Mouse (Mus musculus) thymus, adult 2 months (tissue): Measurements from ENCODE around the gene Tyw3. TPM values are rescaled to one million over a fixed set of nuclear protein-coding genes. Genes with fewer than 3 reads are reported as not detected.

Experiments
- DNase-seq: peaks from one replicate; pipeline ENCODE4 v3.0.0; 2021
- H3K27ac ChIP-seq: fragments of 200-500 bp; 2 replicates; pipeline ENCODE4 v1.5.1; 2012; ENCODE audit warnings: low read length, control low read depth; ENCODE audit not compliant: control insufficient read depth, insufficient read depth
- H3K27me3 ChIP-seq: fragments of 200-500 bp; 2 replicates; pipeline ENCODE4 v1.6.1; 2012; ENCODE audit warnings: mild to moderate bottlenecking, low read length, moderate library complexity, mixed read lengths; ENCODE audit not compliant: control insufficient read depth, insufficient read depth
- H3K36me3 ChIP-seq: fragments of 200-500 bp; 2 replicates; pipeline ENCODE4 v1.6.1; 2012; ENCODE audit warnings: mild to moderate bottlenecking, low read length, moderate library complexity; ENCODE audit not compliant: control insufficient read depth, insufficient read depth
- H3K4me1 ChIP-seq: fragments of 200-500 bp; replicated peaks from 2 replicates; pipeline ENCODE4 v1.6.1; 2012; ENCODE audit warnings: low read length; ENCODE audit not compliant: control insufficient read depth, insufficient read depth
- H3K4me3 ChIP-seq: fragments of 200-500 bp; 2 replicates; pipeline ENCODE4 v1.5.1; 2012; ENCODE audit warnings: mild to moderate bottlenecking, low read length, control low read depth, moderate library complexity; ENCODE audit not compliant: control insufficient read depth, insufficient read depth
- CTCF ChIP-seq: fragments of 200-500 bp; IDR thresholded peaks from 2 replicates; pipeline ENCODE4 v1.5.1; 2012; ENCODE audit warnings: mild to moderate bottlenecking, control low read depth, low read length, moderate library complexity, borderline replicate concordance; ENCODE audit not compliant: control insufficient read depth, poor library complexity, insufficient read depth; ENCODE audit errors: extremely low read depth
- POLR2A ChIP-seq: fragments of 200-500 bp; IDR thresholded peaks from 2 replicates; pipeline ENCODE4 v1.6.1; 2012; ENCODE audit warnings: mild to moderate bottlenecking, low read length, control low read depth, moderate library complexity; ENCODE audit not compliant: control insufficient read depth, poor library complexity, insufficient read depth; ENCODE audit errors: extremely low read depth
- WGBS: fragments of 180-500 bp; shearing (Covaris S2); methylation state at CpG from one replicate; pipeline ENCODE4 v1.1.7; 2018; 5-methylcytosine and 5-hydroxymethylcytosine counted together
- polyA plus RNA-seq: library from polyadenylated mRNA; depleted of rRNA; stranded (reverse); fragments of >200 nt; gene quantifications from 2 replicates; pipeline ENCODE4 v1.2.3, GENCODE M21; 2012

The Tyw3 gene
- polyA plus RNA-seq, 1 experiment: 11.2 TPM

GRCm38 (mm10) chr3:154593596-154593995, 3.3 kb downstream of the Tyw3 start:
- no peaks in the 10 kb centered on the region for H3K27me3 ChIP-seq
- no peak overlapping the region for H3K27ac ChIP-seq
- DNase-seq: no peak
- TF ChIP-seq CTCF (no peak), POLR2A (no peak)
- WGBS: 95% methylated on average over 6 of the region's 6 CpGs
- no peak overlapping the region for H3K4me3 ChIP-seq
- H3K4me1 ChIP-seq: peaks cover 8% of the 10 kb centered on the region
- H3K36me3 ChIP-seq: no peaks in the 10 kb centered on the region

GRCm38 (mm10) chr3:154591621-154592020, 5.3 kb downstream of the Tyw3 start:
- Histone ChIP-seq H3K4me1 (peaks cover 3% of the 10 kb centered on the region; the same call in 1 of the 2 replicates), H3K4me3 (no peak overlapping the region), H3K27ac (no peak overlapping the region), H3K36me3 (no peaks in the 10 kb centered on the region), H3K27me3 (no peaks in the 10 kb centered on the region)
- no peak for TF ChIP-seq POLR2A
- no peak for TF ChIP-seq CTCF
- 73% methylated on average over 3 of the region's 3 CpGs for WGBS
- DNase-seq: no peak

GRCm38 (mm10) chr3:154590971-154591370, 5.9 kb downstream of the Tyw3 start:
- TF ChIP-seq CTCF (no peak), POLR2A (no peak)
- DNase-seq: no peak
- Histone ChIP-seq H3K27me3 (no peaks in the 10 kb centered on the region), H3K4me1 (no peaks in the 10 kb centered on the region), H3K36me3 (peaks cover under 1% of the 10 kb centered on the region; the same call in 1 of the 2 replicates), H3K4me3 (no peak overlapping the region), H3K27ac (no peak overlapping the region)
- WGBS: 97% methylated on average over 5 of the region's 5 CpGs

GRCm38 (mm10) chr3:154584351-154584750, 12.6 kb downstream of the Tyw3 start:
- no peak overlapping the region for H3K27ac ChIP-seq
- TF ChIP-seq POLR2A (no peak), CTCF (no peak)
- H3K27me3 ChIP-seq: no peaks in the 10 kb centered on the region
- H3K4me3 ChIP-seq: no peak overlapping the region
- 95% methylated on average over 8 of the region's 8 CpGs for WGBS
- H3K4me1 ChIP-seq: no peaks in the 10 kb centered on the region
- peaks cover 3% of the 10 kb centered on the region; the same call in 1 of the 2 replicates for H3K36me3 ChIP-seq
- no peak for DNase-seq

- Histone ChIP-seq H3K27ac (no peak overlapping the region), H3K27me3 (no peaks in the 10 kb centered on the region), H3K36me3 (no peaks in the 10 kb centered on the region), H3K4me1 (no peaks in the 10 kb centered on the region), H3K4me3 (no peak overlapping the region)
- TF ChIP-seq POLR2A (no peak), CTCF (no peak)
- 94% methylated on average over 8 of the region's 8 CpGs for WGBS
- DNase-seq: no peak
Measured at GRCm38 (mm10) chr3:154577895-154578294, 19.0 kb downstream of the Tyw3 start.

GRCm38 (mm10) chr3:154573666-154574065, 23.2 kb downstream of the Tyw3 start:
- Histone ChIP-seq H3K27me3 (peaks cover 3% of the 10 kb centered on the region), H3K4me1 (no peaks in the 10 kb centered on the region), H3K27ac (no peak overlapping the region), H3K4me3 (no peak overlapping the region), H3K36me3 (no peaks in the 10 kb centered on the region)
- WGBS: 66% methylated on average over 6 of the region's 6 CpGs
- TF ChIP-seq POLR2A (no peak), CTCF (no peak)
- no peak for DNase-seq

GRCm38 (mm10) chr3:154572341-154572972, 24.4 kb downstream of the Tyw3 start:
- no peaks in the 10 kb centered on the region for H3K36me3 ChIP-seq
- no peak overlapping the region for H3K4me3 ChIP-seq
- TF ChIP-seq POLR2A (no peak), CTCF (peak; percentile 83; the same call in 1 of the 2 replicates)
- no peaks in the 10 kb centered on the region for H3K4me1 ChIP-seq
- H3K27ac ChIP-seq: no peak overlapping the region
- H3K27me3 ChIP-seq: peaks cover 3% of the 10 kb centered on the region
- peak; percentile 58 for DNase-seq
- 21% methylated on average over 12 of the region's 12 CpGs for WGBS
